In the genomic region with DNA sequence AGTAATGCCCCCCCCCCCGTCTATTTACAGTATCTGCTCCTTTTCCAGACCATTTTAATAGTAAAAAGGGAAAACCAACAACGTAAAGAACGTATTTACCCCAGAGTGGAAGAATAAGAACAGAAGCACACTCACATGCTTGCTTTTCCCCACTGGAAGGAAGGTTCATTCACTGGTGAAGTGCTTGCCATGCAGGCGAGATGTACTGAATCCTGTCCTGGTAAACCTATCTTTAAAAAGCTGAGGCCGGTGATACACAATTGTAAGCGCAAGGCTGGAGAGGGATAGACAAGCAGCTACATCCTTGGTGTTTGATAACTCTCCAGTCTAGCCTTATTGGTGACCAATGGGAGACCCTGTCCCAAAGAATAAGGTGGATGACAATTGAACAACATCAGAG, we compare ENCODE assay signal across 10 mouse cellular contexts. TPM values are rescaled to one million over a fixed set of nuclear protein-coding genes. Genes with fewer than 3 reads are reported as not detected.
DNase-seq lines count a peak whose midpoint lies in the region; ATAC-seq and TF ChIP-seq lines count a peak whose summit lies in the region.
"Had no signal": no experiment of that assay in that cellular context is flagged by ENCODE, and none has a peak within 500 bp of the region (broad histone marks: within the 10 kb centered on the region; RNA-seq: fewer than 3 reads in every experiment).

No protein-coding gene starts in this region.

- DNase-seq in heart, adult 8-10 months (ENCODE audit: low spot score) = no peak
- DNase-seq in frontal cortex, postnatal 25 days (ENCODE audit: low spot score in 2 of 2) = no peak
- DNase-seq in thymus, postnatal 10 days (ENCODE audit: low spot score in 2 of 2) = no peak
- no peak for DNase-seq in kidney, postnatal 36 days
- DNase-seq: cerebellum, adult 11-12 months had no signal

- TF ChIP-seq EP300 in ES-Bruce4 (IDR thresholded peaks at IDR 0.05; ENCODE audit: insufficient read depth, low read depth, low read length) = no peak

- WGBS in heart, embryonic 14.5 days = 66% methylated on average over 6 of the region's 6 CpGs
- WGBS in forebrain, embryonic 16.5 days = 58% methylated on average over 6 of the region's 6 CpGs
- 65% methylated on average over 6 of the region's 6 CpGs for WGBS in limb, embryonic 15.5 days

- H3K4me3 ChIP-seq in heart, embryonic 14.5 days (ENCODE audit: control insufficient read depth in 1 of 2, insufficient read depth in 1 of 2, low read depth in 1 of 2, low read length in 2 of 2) = peak overlapping the region in 1 of 2 experiments; percentile 71; a peak in 2 of 4 replicates
- H3K4me3 ChIP-seq in ES-Bruce4 (ENCODE audit: low read depth, low read length) = no peak overlapping the region
- H3K4me3 ChIP-seq in forebrain, embryonic 16.5 days (replicated peaks; ENCODE audit: low read length) = no peak overlapping the region
- H3K4me3 ChIP-seq in limb, embryonic 15.5 days = peak overlapping the region; percentile 67; the same call in 1 of the 2 replicates

- peaks cover 0 to 17% of the 10 kb centered on the region in 2 experiments; a peak in 2 of 4 replicates for H3K4me1 ChIP-seq in heart, embryonic 14.5 days (ENCODE audit: control insufficient read depth in 2 of 2, insufficient read depth in 2 of 2, low read length in 2 of 2)
- no peaks in the 10 kb centered on the region for H3K4me1 ChIP-seq in ES-Bruce4 (ENCODE audit: control insufficient read depth, insufficient read depth, low read length)
- peaks cover 11% of the 10 kb centered on the region for H3K4me1 ChIP-seq in forebrain, embryonic 16.5 days (replicated peaks; ENCODE audit: control insufficient read depth, insufficient read depth, low read length)
- peaks cover 21% of the 10 kb centered on the region for H3K4me1 ChIP-seq in limb, embryonic 15.5 days

- no peaks in the 10 kb centered on the region for H3K36me3 ChIP-seq in heart, embryonic 14.5 days (ENCODE audit: control insufficient read depth, insufficient read depth, low read length)
- H3K36me3 ChIP-seq in ES-Bruce4 (ENCODE audit: control insufficient read depth, insufficient read depth, low read length, poor library complexity, severe bottlenecking) = no peaks in the 10 kb centered on the region
- H3K36me3 ChIP-seq in forebrain, embryonic 16.5 days (ENCODE audit: control insufficient read depth, insufficient read depth) = no peaks in the 10 kb centered on the region
- H3K36me3 ChIP-seq in limb, embryonic 15.5 days = no peaks in the 10 kb centered on the region

- TF ChIP-seq POLR2A in ES-Bruce4 (IDR thresholded peaks at IDR 0.05; ENCODE audit: insufficient read depth, low read length) = no peak

- peak overlapping the region in 1 of 2 experiments; percentile 75; a peak in 1 of 4 replicates for H3K27ac ChIP-seq in heart, embryonic 14.5 days (replicated peaks in 1 of 2; ENCODE audit: control insufficient read depth in 1 of 2, insufficient read depth in 1 of 2, low read depth in 2 of 2, low read length in 2 of 2)
- no peak overlapping the region for H3K27ac ChIP-seq in ES-Bruce4 (ENCODE audit: insufficient read depth, low read length)
- H3K27ac ChIP-seq in forebrain, embryonic 16.5 days (ENCODE audit: low read length) = no peak overlapping the region
- no peak overlapping the region for H3K27ac ChIP-seq in limb, embryonic 15.5 days

- peaks cover 23% of the 10 kb centered on the region for H3K27me3 ChIP-seq in heart, embryonic 14.5 days (ENCODE audit: control insufficient read depth, insufficient read depth, low read length)
- H3K27me3 ChIP-seq in ES-Bruce4 (ENCODE audit: control insufficient read depth, insufficient read depth, low read length, poor library complexity, severe bottlenecking) = no peaks in the 10 kb centered on the region
- peaks cover 13% of the 10 kb centered on the region for H3K27me3 ChIP-seq in forebrain, embryonic 16.5 days (replicated peaks; ENCODE audit: control insufficient read depth, insufficient read depth, low read length)
- peaks cover 24% of the 10 kb centered on the region for H3K27me3 ChIP-seq in limb, embryonic 15.5 days

- peaks cover 4% of the 10 kb centered on the region for H3K9me3 ChIP-seq in heart, embryonic 14.5 days (ENCODE audit: control insufficient read depth, low read length)
- H3K9me3 ChIP-seq in ES-Bruce4 (replicated peaks; ENCODE audit: control insufficient read depth, insufficient read depth, low read length, poor library complexity, severe bottlenecking) = peaks cover 8% of the 10 kb centered on the region
- no peaks in the 10 kb centered on the region for H3K9me3 ChIP-seq in forebrain, embryonic 16.5 days (ENCODE audit: control insufficient read depth, low read length)
- no peaks in the 10 kb centered on the region for H3K9me3 ChIP-seq in limb, embryonic 15.5 days

- peak overlapping the region; percentile 92 for H3K4me2 ChIP-seq in heart, embryonic 14.5 days (ENCODE audit: low read length)
- peak overlapping the region; percentile 83 for H3K4me2 ChIP-seq in forebrain, embryonic 16.5 days (ENCODE audit: low read length)
- H3K4me2 ChIP-seq in limb, embryonic 15.5 days = peak overlapping the region; percentile 99

- no peak for ATAC-seq in heart, embryonic 14.5 days (ENCODE audit: insufficient number of reproducible peaks, insufficient read depth, low FRiP score, low read depth)
- no peak for ATAC-seq in forebrain, embryonic 16.5 days
- no peak for ATAC-seq in limb, embryonic 15.5 days (ENCODE audit: insufficient number of reproducible peaks, low FRiP score, low TSS enrichment, low read depth)
- ATAC-seq: activated CD4-positive, CD25-positive, alpha-beta regulatory T cell, adult 4 months had no signal

- no peak for TF ChIP-seq CTCF in ES-Bruce4 (IDR thresholded peaks at IDR 0.05; ENCODE audit: low read depth, low read length)

- peak overlapping the region; percentile 79 for H3K9ac ChIP-seq in heart, embryonic 14.5 days (ENCODE audit: low read length)
- 0 out of 2 replicates have a peak overlapping the region, but pooled peaks have one; percentile 69 for H3K9ac ChIP-seq in ES-Bruce4 (ENCODE audit: low read depth, poor library complexity, severe bottlenecking)
- no peak overlapping the region for H3K9ac ChIP-seq in forebrain, embryonic 16.5 days (replicated peaks; ENCODE audit: low read depth, low read length)
- no peak overlapping the region for H3K9ac ChIP-seq in limb, embryonic 15.5 days

RNA-seq across cellular contexts. Expression of a gene that starts 1.8 kb away (rescaled TPM):
- 2.4 and 2.6 TPM in 2 replicates for polyA plus RNA-seq in heart, embryonic 14.5 days (2014; fragmentation: Nextera tagmentation; extraction: Ambion mirVana)
- total RNA-seq in heart, adult 8-10 months (2022) = 1 to 10 TPM in 2 of 4 experiments, under 1 TPM in 2; 0.66 to 1.5 (median 1.1) TPM
- polyA plus RNA-seq in ES-Bruce4 (2011; ENCODE audit: insufficient read depth, insufficient read length, low read depth, missing spikeins) = 0.50 TPM in 1 of 2 replicates, not detected in the other
- 0.26 and 0.30 TPM in 2 replicates for polyA plus RNA-seq in forebrain, embryonic 16.5 days (2015; fragmentation: Nextera tagmentation; extraction: Ambion mirVana)
- 0.24 and 0.96 TPM in 2 replicates for polyA plus RNA-seq in limb, embryonic 15.5 days (2015; fragmentation: Nextera tagmentation; extraction: Ambion mirVana)
- polyA plus RNA-seq: activated CD4-positive, CD25-positive, alpha-beta regulatory T cell, adult 4 months had no signal

Comparison
In these comparisons a context has a peak if more than half of its experiments do, and no peak if none do; other contexts are left out.
1. H3K9ac ChIP-seq: peak in heart, embryonic 14.5 days (single experiment) and ES-Bruce4 (single experiment); none in forebrain, embryonic 16.5 days (single experiment) and limb, embryonic 15.5 days (single experiment).
2. Peak in every context shown above with its lines, with median percentiles within 50 percentile points of each other: H3K4me2 ChIP-seq.